Mouse (Mus musculus) megakaryocyte progenitor cell, adult 5-6 weeks (primary cell): ENCODE data around the gene Gm12216. TPM values are rescaled to one million over a fixed set of nuclear protein-coding genes. Genes with fewer than 3 reads are reported as not detected.
"Not testable (repeated sequence)": the region's sequence is repeated elsewhere in the genome, so short reads cannot be mapped to it uniquely, and the experiment has no call there.

Experiments
- ATAC-seq: replicated peaks from 2 replicates; pipeline ENCODE4 v1.8.0; 2016; ENCODE audit warnings: mild to moderate bottlenecking, moderate TSS enrichment, inconsistent platforms; ENCODE audit not compliant: poor library complexity
- total RNA-seq, 2 experiments: library from RNA; stranded (forward) in 1 of 2; stranded (reverse) in 1 of 2; fragments of 157-497, 149-512 nt in 1 of 2; fragments of 200-1000 nt in 1 of 2; gene quantifications; 2 replicates each; pipeline versions ENCODE4 v1.2.3 to v1.2.4; 2015 to 2017

Gene Gm12216
- total RNA-seq (2015) (0.93 and 2.4 TPM in 2 replicates), total RNA-seq (2017) (0.21 and 2.2 TPM in 2 replicates)

- peak; percentile 89 for ATAC-seq
These were observed at the start of gene Gm12216 for GRCm38 (mm10) chr11:53858761-53859580. TSS of gene Gm12216 (minus strand) at chr11:53859256.

DNA sequence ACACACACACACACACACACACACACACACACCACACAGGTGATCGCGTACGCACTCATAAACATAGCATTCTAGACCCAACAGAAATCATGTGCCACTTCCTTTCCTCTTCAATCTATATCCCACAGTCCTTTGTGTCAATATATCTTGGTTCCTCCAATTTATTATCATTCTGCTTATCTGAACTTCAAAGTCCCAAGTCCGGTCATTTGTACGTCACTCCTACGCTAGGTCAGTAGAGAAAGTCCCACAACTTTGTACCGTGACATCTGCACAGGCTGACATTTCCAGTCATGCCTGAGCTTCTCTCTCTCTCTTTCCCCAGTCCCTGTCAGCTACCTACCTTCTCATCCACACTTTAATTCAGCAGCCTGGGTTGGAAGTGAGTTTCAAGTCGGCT lies 49.6 kb upstream of the Gm12216 start:
- ATAC-seq: no peak

GRCm38 (mm10) chr11:53904534-53904925 lies 45.5 kb upstream of the Gm12216 start:
- ATAC-seq: no peak

- no peak for ATAC-seq
These were observed 44.9 kb upstream of the Gm12216 start for GRCm38 (mm10) chr11:53903781-53904533.

DNA sequence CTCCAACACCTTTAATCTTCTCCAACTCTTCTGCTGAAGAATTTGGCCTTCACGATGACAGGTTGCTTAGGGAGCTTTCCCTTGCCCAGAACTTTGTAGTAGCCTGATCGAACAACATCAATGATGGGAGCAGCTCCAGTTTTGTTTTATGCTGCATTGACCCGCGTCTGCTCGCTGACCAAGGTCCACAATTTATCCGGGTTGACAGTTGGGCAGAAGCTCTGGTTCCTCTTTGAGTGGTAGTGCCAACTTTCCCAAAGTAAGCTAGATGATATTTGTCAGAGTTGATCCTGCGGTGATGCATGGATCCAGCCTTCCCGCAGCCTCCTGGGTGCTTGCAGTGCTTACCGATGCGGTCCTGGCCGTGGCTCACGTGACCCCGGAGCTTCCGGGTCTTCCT lies 43.7 kb upstream of the Gm12216 start:
- ATAC-seq: no peak

DNA sequence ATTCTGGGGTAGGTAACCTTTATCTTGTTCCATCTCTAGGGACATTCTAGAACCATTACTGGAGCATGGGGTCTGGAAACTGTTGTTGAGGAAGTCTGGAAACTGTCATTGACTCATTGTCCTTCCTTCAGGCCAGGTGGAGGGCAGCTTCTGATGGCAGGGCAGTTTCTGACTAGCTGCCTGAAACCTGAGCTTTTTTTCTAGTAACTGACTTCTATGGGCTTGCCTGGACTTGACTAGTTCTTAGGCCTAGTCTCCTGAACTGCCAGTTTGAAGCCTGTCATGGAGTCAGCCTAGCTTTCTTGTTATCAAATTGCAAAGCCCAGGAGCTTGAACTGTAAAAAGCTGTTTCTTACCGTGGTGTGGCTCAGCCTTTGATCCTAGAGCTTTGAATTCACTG lies 41.9 kb upstream of the Gm12216 start:
- no peak for ATAC-seq

DNA sequence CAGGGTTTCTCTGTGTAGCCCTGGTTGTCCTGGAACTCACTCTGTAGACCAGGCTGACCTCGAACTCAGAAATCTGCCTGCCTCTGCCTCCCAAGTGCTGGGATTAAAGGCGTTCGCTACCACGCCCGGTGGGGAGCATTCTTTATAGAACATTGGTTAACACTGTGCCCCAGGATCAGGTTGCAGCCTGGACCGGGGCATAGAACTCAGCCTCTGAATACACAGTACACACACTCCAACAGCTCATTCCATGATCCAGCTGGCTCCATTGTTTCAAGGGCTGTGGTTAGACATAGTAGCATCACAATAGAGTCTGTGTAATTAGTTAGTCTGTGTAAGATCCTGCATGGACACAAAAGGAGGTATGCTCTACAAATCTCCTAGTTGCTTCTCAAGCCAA lies 40.9 kb upstream of the Gm12216 start:
- ATAC-seq: no peak

DNA sequence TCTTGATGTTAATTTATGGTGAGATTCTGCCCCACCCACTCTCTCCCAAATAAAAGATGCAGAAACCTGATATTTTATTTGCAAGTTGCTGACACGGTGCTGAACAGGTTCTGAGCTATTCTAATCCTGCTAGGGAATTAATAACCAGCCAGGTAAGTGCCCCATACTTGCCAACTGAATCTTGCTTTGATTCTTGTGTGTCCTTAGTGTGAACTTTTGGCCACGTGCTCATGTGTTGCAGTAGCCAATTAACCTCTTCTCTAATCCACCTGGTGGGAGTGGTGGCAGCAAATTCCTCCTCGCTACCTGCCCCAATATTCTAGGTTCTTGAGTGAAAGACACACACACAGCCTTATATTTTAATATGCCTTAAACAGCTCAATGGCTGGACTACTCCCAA lies 39.9 kb upstream of the Gm12216 start:
- ATAC-seq: no peak

DNA sequence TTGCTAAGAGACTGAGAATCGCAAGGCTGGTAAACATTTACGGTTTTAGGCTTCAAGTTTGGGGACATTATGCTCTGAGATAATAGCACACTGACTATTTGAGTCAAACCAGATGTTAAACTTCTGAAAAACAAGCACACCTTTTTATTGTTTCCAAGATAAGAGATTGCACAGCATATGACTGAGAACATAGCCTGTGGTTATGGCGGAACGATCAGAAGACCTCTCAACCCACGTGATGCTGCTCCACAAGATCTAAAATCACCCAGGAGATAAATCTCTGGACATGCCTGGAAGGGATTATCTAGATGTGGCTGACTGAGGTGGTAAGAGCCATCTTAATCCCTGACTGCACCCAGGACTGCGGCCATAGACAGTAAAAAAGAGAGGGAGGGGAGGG lies 37.9 kb upstream of the Gm12216 start:
- no peak for ATAC-seq

- no peak for ATAC-seq
These were observed 34.4 kb upstream of the Gm12216 start for GRCm38 (mm10) chr11:53893451-53893850.

DNA sequence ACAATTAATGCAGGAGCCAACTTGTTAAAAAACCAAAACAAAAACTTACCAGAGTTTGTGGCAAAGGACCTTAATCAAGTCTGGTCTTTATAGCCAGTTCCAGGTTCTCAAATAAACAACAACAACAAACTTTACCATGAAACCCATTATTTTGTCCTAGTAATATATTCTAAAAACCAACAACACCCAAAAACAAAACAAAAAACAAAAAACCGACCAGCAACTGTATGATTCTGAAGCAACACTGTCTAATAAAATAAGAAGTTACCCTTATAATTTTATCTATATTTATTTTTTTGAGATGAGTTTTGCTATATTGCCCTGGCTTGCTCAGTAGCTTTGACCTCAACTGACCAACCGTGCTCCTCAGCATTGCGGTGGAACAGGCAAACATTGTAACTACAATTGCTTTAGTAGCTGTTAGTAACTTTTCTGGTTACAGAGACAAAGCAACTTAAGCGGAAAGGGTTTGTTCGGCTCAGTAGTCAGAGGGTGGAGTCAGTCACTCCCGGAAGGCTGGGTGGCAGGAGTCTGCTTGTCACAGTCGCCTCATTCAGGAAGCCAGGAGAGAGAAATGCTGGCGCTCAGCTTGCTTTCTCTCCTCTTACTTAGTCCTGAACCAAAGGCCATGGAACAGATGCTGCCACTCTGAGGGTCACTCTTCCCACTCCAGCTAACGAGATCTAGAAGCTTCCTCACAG lies 33.8 kb upstream of the Gm12216 start:
- peak; percentile 56 for ATAC-seq

- peak; percentile 95 for ATAC-seq
These were observed 32.7 kb upstream of the Gm12216 start, which contains the start of gene Slc22a5 for GRCm38 (mm10) chr11:53891505-53892451. TSS of gene Slc22a5 (minus strand) at chr11:53891660.

DNA sequence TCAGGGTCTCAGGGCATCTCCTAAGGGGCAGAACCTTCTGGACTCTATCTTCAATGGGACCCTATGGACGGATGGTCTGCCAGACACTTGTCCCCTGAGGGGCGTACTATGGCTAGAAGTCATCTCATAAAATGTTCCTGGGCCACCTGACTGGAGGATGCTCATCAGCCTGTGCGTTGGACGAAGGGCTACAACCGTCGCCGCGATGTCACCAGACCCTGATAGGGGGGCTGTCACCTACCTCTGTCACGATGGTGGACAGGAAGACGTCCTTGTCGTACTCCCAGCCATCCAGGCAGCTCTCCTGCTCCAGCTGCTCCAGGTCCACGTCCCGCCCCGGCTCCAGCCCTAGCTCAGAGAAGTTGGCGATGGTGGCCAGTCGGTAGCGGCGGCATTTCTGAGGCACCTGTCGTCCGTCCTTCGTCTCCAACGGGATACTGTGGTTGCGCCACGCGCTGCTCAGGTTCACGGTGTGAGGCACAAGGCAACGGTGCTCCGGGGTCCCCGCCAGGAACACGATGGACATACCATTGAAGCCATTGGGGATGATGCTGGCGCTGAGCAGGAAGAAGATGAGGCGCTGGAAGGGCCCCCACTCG lies 31.9 kb upstream of the Gm12216 start:
- no peak; the same call in none of the 2 replicates for ATAC-seq

GRCm38 (mm10) chr11:53890225-53890624 lies 31.2 kb upstream of the Gm12216 start:
- no peak for ATAC-seq

GRCm38 (mm10) chr11:53889091-53889645 lies 30.1 kb upstream of the Gm12216 start:
- no peak for ATAC-seq

- ATAC-seq: no peak
These were observed 29.2 kb upstream of the Gm12216 start for GRCm38 (mm10) chr11:53888242-53888641.

DNA sequence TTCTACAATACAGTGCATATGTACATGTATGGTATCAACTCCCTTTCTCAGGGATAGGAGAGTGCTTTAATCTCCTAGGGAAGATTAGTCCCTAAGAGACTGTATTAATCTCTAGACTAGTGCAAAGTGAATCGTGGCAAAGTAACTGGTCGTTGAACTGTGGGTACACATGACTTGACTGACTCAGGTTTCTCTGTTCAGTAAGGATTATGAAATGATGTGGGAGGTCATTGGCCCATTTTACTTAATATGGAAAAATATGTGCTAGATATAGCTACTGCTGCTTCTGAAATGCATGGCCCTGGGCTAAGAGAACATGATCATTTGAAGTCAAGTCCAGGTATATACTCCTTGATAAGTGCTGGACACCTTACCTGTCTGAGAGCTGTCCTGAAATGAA lies 24.2 kb upstream of the Gm12216 start:
- no peak for ATAC-seq

GRCm38 (mm10) chr11:53878096-53878495 lies 19.0 kb upstream of the Gm12216 start:
- ATAC-seq: not testable (repeated sequence)

DNA sequence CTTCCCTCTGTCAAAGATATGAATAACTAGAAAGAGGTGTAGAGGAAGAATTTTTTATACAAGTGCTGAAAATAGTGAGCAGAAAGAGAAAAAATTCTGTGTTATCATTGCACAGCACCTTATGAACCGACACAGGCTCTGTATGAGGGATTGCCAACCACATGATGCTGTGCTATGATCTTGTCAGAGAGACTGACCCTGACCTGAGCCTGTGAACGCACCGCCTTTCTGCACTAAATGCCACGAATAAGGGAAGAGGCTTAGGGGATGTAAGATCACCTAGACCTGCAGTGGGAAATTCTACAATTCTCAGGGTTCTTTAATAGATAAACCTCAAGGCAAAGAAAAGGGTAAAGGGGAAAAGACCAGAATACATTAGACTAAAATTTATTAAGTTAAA lies 17.4 kb upstream of the Gm12216 start:
- no peak for ATAC-seq

- peak; percentile 83 for ATAC-seq
These were observed 15.7 kb upstream of the Gm12216 start for GRCm38 (mm10) chr11:53874706-53875105.
